Mouse (Mus musculus): ENCODE results near the gene Coil. TPM values are rescaled to one million over a fixed set of nuclear protein-coding genes. Genes with fewer than 3 reads are reported as not detected.

Gene Coil
- total RNA-seq, 2 experiments from 2014 or later = 20.9 to 21.7 TPM

GRCm38 (mm10) chr11:89001569-89001968 lies 31.5 kb downstream of the Coil start:
- DNase-seq (ENCODE audit: low spot score in 2 of 2) = no peak
- Histone ChIP-seq H3K27ac (no peak overlapping the region), H3K4me3 (no peak overlapping the region; the same call in 1 of the 2 replicates)
- TF ChIP-seq CTCF (conservative IDR thresholded peaks at IDR 0.05) = no peak

- H3K27ac ChIP-seq = no peak overlapping the region
Measured at GRCm38 (mm10) chr11:89002068-89002467, 32.0 kb downstream of the Coil start.

GRCm38 (mm10) chr11:89002621-89003020 lies 32.6 kb downstream of the Coil start:
- H3K4me3 ChIP-seq = peak overlapping the region; percentile 7; the same call in 1 of the 2 replicates
- no peak for TF ChIP-seq CTCF (conservative IDR thresholded peaks at IDR 0.05)
- peak overlapping the region; percentile 7; the same call in 1 of the 2 replicates for H3K27ac ChIP-seq
- no peak for DNase-seq (ENCODE audit: low spot score in 2 of 2)

More at GRCm38 (mm10) chr11:89002068-89002467, 32.0 kb downstream of the Coil start:
- no peak for TF ChIP-seq CTCF (conservative IDR thresholded peaks at IDR 0.05)
- no peak for DNase-seq (ENCODE audit: low spot score in 2 of 2)
- no peak overlapping the region; the same call in 1 of the 2 replicates for H3K4me3 ChIP-seq

- Histone ChIP-seq H3K27ac (peak overlapping the region; percentile 7; the same call in 1 of the 2 replicates), H3K4me3 (no peak overlapping the region)
- TF ChIP-seq CTCF (conservative IDR thresholded peaks at IDR 0.05) = no peak
- DNase-seq (ENCODE audit: low spot score in 2 of 2) = no peak
Measured at GRCm38 (mm10) chr11:89003078-89003477, 33.0 kb downstream of the Coil start.

GRCm38 (mm10) chr11:89003726-89004125 lies 33.7 kb downstream of the Coil start:
- H3K4me3 ChIP-seq = no peak overlapping the region; the same call in 1 of the 2 replicates
- no peak for TF ChIP-seq CTCF (conservative IDR thresholded peaks at IDR 0.05)
- peak overlapping the region; percentile 7; the same call in 1 of the 2 replicates for H3K27ac ChIP-seq
- DNase-seq (ENCODE audit: low spot score in 2 of 2) = no peak

DNA sequence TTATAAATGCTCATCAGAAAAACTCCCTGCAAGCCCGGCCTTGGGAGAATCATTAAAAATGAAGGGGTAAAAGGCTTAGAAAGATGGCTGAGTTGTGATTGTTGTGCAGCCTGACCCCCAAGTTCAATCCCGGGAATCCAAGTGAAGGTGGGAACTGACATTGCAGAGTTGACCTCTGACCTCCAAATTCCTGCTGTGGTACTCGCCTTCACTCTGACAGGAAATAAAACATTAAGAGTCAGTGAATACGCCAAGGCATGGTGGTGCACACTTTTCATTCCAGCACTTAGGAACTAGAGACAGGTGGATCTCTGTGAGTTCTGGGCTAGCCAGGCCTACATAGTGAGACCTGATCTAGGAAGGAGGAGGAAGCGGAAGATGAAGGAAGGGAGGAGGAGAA lies 35.4 kb downstream of the Coil start:
- Histone ChIP-seq H3K27ac (no peak overlapping the region), H3K4me3 (no peak overlapping the region)
- no peak for DNase-seq (ENCODE audit: low spot score in 2 of 2)
- no peak for TF ChIP-seq CTCF (conservative IDR thresholded peaks at IDR 0.05)

GRCm38 (mm10) chr11:89006404-89006803 lies 36.4 kb downstream of the Coil start:
- Histone ChIP-seq H3K4me3 (no peak overlapping the region), H3K27ac (no peak overlapping the region)
- no peak for TF ChIP-seq CTCF (conservative IDR thresholded peaks at IDR 0.05)
- no peak for DNase-seq (ENCODE audit: low spot score in 2 of 2)

DNA sequence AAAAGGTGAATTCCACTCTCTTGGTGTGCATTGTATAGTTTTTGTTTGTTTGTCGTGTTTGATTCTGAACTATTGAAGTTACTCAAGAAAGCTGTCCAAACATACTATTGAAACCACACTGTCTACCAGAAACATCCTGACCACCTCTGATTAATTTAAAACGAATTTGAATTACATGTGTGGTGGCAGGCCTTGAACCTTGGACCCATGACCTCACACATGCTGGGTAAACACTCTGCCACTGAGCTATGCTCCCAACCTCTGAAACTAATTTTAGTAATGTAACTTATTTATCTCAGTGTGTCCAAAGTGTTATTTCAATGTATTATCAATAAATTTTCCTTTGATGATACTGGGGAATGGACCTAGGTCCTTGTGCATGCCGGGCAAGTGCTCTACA lies 37.5 kb downstream of the Coil start:
- Histone ChIP-seq H3K27ac (no peak overlapping the region), H3K4me3 (no peak overlapping the region)
- no peak for DNase-seq (ENCODE audit: low spot score in 2 of 2)
- no peak for TF ChIP-seq CTCF (conservative IDR thresholded peaks at IDR 0.05)

GRCm38 (mm10) chr11:89009066-89009465 lies 39.0 kb downstream of the Coil start:
- no peak for DNase-seq (ENCODE audit: low spot score in 2 of 2)
- no peak overlapping the region for H3K4me3 ChIP-seq
- no peak for TF ChIP-seq CTCF (conservative IDR thresholded peaks at IDR 0.05)
- H3K27ac ChIP-seq = no peak overlapping the region

- DNase-seq (ENCODE audit: low spot score in 2 of 2) = no peak
- Histone ChIP-seq H3K27ac (no peak overlapping the region), H3K4me3 (no peak overlapping the region)
- TF ChIP-seq CTCF (conservative IDR thresholded peaks at IDR 0.05) = no peak
Measured at GRCm38 (mm10) chr11:89009496-89009895, 39.4 kb downstream of the Coil start.

DNA sequence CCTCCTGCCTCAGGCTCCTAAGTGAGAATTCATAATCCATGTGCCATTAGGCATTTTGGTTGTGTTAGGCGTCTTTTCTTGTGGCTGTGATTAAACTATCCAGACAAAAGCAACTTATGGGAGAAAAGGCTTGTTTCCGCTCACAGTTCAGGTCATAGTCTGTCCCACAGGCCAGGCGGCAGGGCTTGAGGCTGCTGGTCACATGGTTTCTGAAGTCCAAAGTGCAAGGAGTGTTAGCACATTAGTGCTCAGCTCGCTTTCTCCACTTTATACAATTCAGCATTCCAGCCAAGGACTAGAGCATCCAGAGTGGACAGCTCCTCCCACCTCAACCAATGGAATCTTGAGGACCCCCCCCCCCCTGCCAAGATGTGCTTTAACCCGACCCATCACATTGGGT lies 42.2 kb downstream of the Coil start:
- TF ChIP-seq CTCF (conservative IDR thresholded peaks at IDR 0.05) = no peak
- no peak for DNase-seq (ENCODE audit: low spot score in 2 of 2)
- Histone ChIP-seq H3K4me3 (no peak overlapping the region), H3K27ac (no peak overlapping the region)

GRCm38 (mm10) chr11:89017514-89018182 lies 47.6 kb downstream of the Coil start:
- no peak for TF ChIP-seq CTCF (conservative IDR thresholded peaks at IDR 0.05)
- Histone ChIP-seq H3K4me3 (no peak overlapping the region), H3K27ac (no peak overlapping the region)
- no peak for DNase-seq (ENCODE audit: low spot score in 2 of 2)

DNA sequence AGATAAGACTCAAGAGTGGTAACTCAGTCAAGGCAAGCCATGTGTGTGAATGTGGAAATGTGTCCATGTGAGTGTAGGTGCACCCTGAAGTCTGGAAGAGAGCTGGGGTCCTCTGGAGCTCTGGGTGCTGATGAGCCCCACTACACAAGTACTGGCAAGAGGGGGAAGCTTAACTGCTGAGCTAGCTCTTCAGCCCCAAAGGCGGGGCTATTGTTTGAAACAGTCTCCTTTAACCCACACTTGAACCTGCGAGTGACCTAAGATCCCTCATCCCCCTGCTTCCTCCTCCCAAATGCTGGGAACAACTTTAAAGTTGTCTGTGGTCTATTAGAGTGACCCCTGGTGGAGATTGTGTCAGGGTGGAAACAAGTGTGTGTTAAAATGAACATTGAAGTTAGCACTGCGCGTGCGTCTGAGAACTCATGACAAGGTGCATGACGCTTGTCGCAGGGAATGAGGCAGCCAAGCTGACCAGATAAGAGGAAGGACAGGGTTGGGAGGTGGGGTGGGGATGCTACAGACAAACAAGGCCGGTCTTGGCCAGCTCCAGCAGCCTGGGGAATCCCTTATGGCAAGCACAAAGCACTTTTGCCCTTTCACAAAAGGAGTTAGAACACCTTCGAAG lies 50.7 kb downstream of the Coil start:
- no peak overlapping the region for H3K4me3 ChIP-seq
- DNase-seq (ENCODE audit: low spot score in 2 of 2) = no peak
- no peak overlapping the region for H3K27ac ChIP-seq
- peak; percentile 62 for TF ChIP-seq CTCF (conservative IDR thresholded peaks at IDR 0.05)

DNA sequence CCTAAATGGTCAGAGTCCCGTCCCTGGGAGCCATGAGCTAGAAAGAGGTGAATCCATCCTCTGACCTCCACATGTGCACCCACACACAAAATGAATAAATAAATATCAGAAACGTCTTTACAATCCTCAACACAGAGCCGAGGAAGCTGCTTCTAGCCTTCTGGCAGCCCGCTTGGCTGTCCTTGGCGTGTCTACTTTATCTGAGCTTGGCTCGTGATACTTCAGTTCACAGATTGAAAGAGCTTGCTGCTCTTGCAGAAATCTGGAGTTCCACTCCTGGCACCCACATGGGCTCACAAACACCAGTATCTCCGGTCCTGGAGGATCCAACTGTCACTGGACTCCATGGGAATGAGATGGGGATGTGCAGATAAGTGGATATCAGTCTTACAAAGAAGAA lies 51.6 kb downstream of the Coil start:
- no peak for TF ChIP-seq CTCF (conservative IDR thresholded peaks at IDR 0.05)
- no peak overlapping the region for H3K27ac ChIP-seq
- no peak for DNase-seq (ENCODE audit: low spot score in 2 of 2)
- no peak overlapping the region for H3K4me3 ChIP-seq

All from layer of hippocampus, adult 2 months (tissue).